Mouse (Mus musculus) limb, embryonic 12.5 days (tissue): ENCODE measurements at regions not wholly inside any gene's neighbourhood (a gene's known extent, or its start where the extent isn't known, plus 50 kb on each side); places are given as distances from the start of the nearest gene placed in this dataset.

Source experiments
- ATAC-seq: fragments of 200-750 bp; cut with Nextera tagmentation; 2 replicates; pipeline ENCODE4 v1.8.0; 2017; ENCODE audit warnings: low read depth, moderate TSS enrichment; ENCODE audit not compliant: insufficient number of reproducible peaks, insufficient read depth, low FRiP score, low TSS enrichment
- H3K27ac ChIP-seq: fragments of 300-500 bp; sonication (generic); 2 replicates; pipeline ENCODE4 v1.5.1; 2016; ENCODE audit warnings: mild to moderate bottlenecking, moderate library complexity
- H3K27me3 ChIP-seq: fragments of 300-500 bp; sonication (generic); 2 replicates; pipeline ENCODE4 v1.6.1; 2016; ENCODE audit warnings: mild to moderate bottlenecking, moderate library complexity
- H3K36me3 ChIP-seq: fragments of 300-500 bp; sonication (generic); 2 replicates; pipeline ENCODE4 v1.6.1; 2016; ENCODE audit warnings: mild to moderate bottlenecking, moderate library complexity
- H3K4me1 ChIP-seq: fragments of 300-500 bp; sonication (generic); replicated peaks from 2 replicates; pipeline ENCODE4 v1.6.1; 2016
- H3K4me2 ChIP-seq: fragments of 300-500 bp; sonication (generic); 2 replicates; pipeline ENCODE4 v1.6.1; 2016; ENCODE audit warnings: mild to moderate bottlenecking, moderate library complexity
- H3K4me3 ChIP-seq: fragments of 300-500 bp; sonication (generic); replicated peaks from 2 replicates; pipeline ENCODE4 v1.5.1; 2016; ENCODE audit warnings: mild to moderate bottlenecking
- H3K9ac ChIP-seq: fragments of 300-500 bp; sonication (generic); replicated peaks from 2 replicates; pipeline ENCODE4 v1.6.1; 2016; ENCODE audit warnings: mild to moderate bottlenecking, moderate library complexity
- H3K9me3 ChIP-seq: fragments of 300-500 bp; sonication (generic); 2 replicates; pipeline ENCODE4 v1.6.1; 2016; ENCODE audit warnings: mild to moderate bottlenecking, moderate library complexity
- WGBS: fragments of 180-500 bp; shearing (Covaris S2); methylation state at CpG from one replicate; pipeline ENCODE4 v1.1.7; 2016; 5-methylcytosine and 5-hydroxymethylcytosine counted together

GRCm38 (mm10) chr2:116181861-116182260 lies 116.2 kb upstream of the Meis2 start:
- no peak for ATAC-seq

GRCm38 (mm10) chr2:116177155-116177554 lies 111.5 kb upstream of the Meis2 start:
- H3K9ac ChIP-seq = no peak overlapping the region
- H3K9me3 ChIP-seq = no peaks in the 10 kb centered on the region
- no peak overlapping the region for H3K4me2 ChIP-seq
- no peak for ATAC-seq
- H3K27ac ChIP-seq = no peak overlapping the region
- H3K4me1 ChIP-seq = no peaks in the 10 kb centered on the region
- 88% methylated on average over 3 of the region's 3 CpGs for WGBS
- no peak overlapping the region for H3K4me3 ChIP-seq
- H3K27me3 ChIP-seq = no peaks in the 10 kb centered on the region
- H3K36me3 ChIP-seq = no peaks in the 10 kb centered on the region

More at GRCm38 (mm10) chr2:116181861-116182260, 116.2 kb upstream of the Meis2 start:
- H3K9me3 ChIP-seq = no peaks in the 10 kb centered on the region
- no peak overlapping the region for H3K27ac ChIP-seq
- H3K27me3 ChIP-seq = no peaks in the 10 kb centered on the region
- no peak overlapping the region for H3K4me3 ChIP-seq
- H3K36me3 ChIP-seq = no peaks in the 10 kb centered on the region
- no peak overlapping the region for H3K4me2 ChIP-seq
- 87% methylated on average over 11 of the region's 11 CpGs for WGBS
- no peak overlapping the region for H3K9ac ChIP-seq
- no peaks in the 10 kb centered on the region for H3K4me1 ChIP-seq

- no peak overlapping the region for H3K4me2 ChIP-seq
- ATAC-seq = peak; percentile 37; the same call in 1 of the 2 replicates
- no peak overlapping the region for H3K27ac ChIP-seq
- no peaks in the 10 kb centered on the region for H3K27me3 ChIP-seq
- 85% methylated on average over 16 of the region's 16 CpGs for WGBS
- no peak overlapping the region for H3K4me3 ChIP-seq
- no peaks in the 10 kb centered on the region for H3K36me3 ChIP-seq
- no peaks in the 10 kb centered on the region for H3K4me1 ChIP-seq
- no peak overlapping the region for H3K9ac ChIP-seq
- H3K9me3 ChIP-seq = no peaks in the 10 kb centered on the region
These were observed 100.5 kb upstream of the Meis2 start for GRCm38 (mm10) chr2:116165871-116166770.
